Mouse (Mus musculus): ENCODE data around the gene Mgat5. TPM values are rescaled to one million over a fixed set of nuclear protein-coding genes. Genes with fewer than 3 reads are reported as not detected.

Gene Mgat5
- total and polyA plus RNA-seq, 2 experiments = 1.9 to 3.8 TPM

GRCm38 (mm10) chr1:127321638-127322037 is 116.8 kb downstream of the Mgat5 start:
- H3K4me3 ChIP-seq (ENCODE audit: insufficient read depth, low read depth, low read length) = no peak overlapping the region
- no peak for DNase-seq (ENCODE audit: extremely low read depth, low read depth, low spot score)
- no peak overlapping the region for H3K9ac ChIP-seq (ENCODE audit: low read depth, low read length)
- no peaks in the 10 kb centered on the region for H3K27me3 ChIP-seq (ENCODE audit: control insufficient read depth, insufficient read depth, low read length)
- no peak for TF ChIP-seq CTCF (IDR thresholded peaks at IDR 0.05; ENCODE audit: low read depth, low read length)
- TF ChIP-seq POLR2A (IDR thresholded peaks at IDR 0.05; ENCODE audit: extremely low read depth, insufficient read depth, low read length) = no peak
- no peaks in the 10 kb centered on the region for H3K36me3 ChIP-seq (ENCODE audit: control insufficient read depth, insufficient read depth, low read length)
- H3K4me1 ChIP-seq (ENCODE audit: control insufficient read depth, insufficient read depth, low read length) = no peaks in the 10 kb centered on the region
- H3K27ac ChIP-seq (replicated peaks; ENCODE audit: insufficient read depth, low read depth, low read length) = no peak overlapping the region
- H3K79me2 ChIP-seq (ENCODE audit: control insufficient read depth, insufficient read depth, low read length) = no peaks in the 10 kb centered on the region
- 55% methylated on average over 3 of the region's 3 CpGs for WGBS

DNA sequence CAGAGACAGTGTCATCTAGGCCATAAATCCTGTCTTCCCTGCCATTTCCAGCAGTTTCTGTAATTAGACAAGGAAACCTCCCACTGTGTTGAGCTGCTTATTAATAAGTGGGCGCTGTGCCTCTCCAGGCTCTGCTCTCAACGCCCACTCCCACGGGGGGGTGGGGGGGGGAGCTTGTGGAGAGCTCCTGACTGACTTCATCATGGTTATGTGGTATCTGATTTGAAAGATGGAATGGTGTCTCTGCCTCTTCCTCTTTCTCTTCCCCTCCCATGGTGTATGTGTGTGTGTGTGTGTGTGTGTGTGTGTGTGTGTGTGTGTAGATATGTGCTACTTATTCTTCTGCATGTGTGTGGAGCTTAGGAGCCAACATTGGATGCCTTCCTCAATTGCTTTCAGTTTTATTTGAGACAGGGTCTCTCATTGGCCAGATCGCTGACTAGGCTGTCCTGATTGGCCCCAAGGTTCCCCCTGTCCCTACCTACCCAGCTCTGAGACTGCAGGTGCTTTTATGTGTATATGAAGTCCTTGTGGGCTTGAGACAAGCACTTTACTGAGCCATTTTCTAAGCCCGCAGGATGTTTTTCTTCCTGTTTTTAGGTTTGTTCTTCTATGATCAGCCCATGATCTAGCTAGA is 117.5 kb downstream of the Mgat5 start:
- H3K27ac ChIP-seq (replicated peaks; ENCODE audit: insufficient read depth, low read depth, low read length) = no peak overlapping the region
- TF ChIP-seq POLR2A (IDR thresholded peaks at IDR 0.05; ENCODE audit: extremely low read depth, insufficient read depth, low read length) = no peak
- TF ChIP-seq CTCF (IDR thresholded peaks at IDR 0.05; ENCODE audit: low read depth, low read length) = no peak

DNA sequence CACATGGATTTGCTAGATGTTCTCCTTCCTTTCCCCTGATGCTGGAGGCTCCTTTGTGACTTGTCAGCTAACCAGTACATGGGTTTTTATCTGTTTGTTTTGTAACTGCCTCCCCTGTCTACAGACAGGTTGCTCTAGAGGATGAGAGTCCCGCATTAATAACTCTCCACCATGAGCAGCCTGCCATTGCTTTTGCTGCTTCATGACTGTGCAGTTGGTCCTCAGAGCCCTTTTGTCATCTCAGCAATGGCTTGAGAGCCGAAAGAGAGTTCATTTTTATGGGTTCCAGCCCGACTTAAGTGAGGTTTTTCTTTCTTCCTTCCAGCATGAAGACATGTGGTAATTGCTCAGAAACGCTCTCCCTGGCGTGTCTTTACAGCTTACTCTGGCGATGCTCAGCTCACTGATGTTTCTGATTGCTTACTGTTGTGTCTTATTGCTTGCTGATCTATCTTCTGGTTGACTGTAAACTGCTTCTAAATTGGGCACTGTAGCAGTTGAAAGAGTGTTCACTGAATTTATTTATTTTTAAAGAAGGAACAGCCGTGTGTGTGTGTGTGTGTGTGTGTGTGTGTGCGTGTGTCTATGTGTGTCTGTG is 120.9 kb downstream of the Mgat5 start:
- Histone ChIP-seq H3K79me2 (ENCODE audit: control insufficient read depth, insufficient read depth, low read length) (no peaks in the 10 kb centered on the region), H3K4me1 (ENCODE audit: control insufficient read depth, insufficient read depth, low read length) (no peaks in the 10 kb centered on the region), H3K27ac (replicated peaks; ENCODE audit: insufficient read depth, low read depth, low read length) (no peak overlapping the region), H3K4me3 (ENCODE audit: insufficient read depth, low read depth, low read length) (no peak overlapping the region), H3K36me3 (ENCODE audit: control insufficient read depth, insufficient read depth, low read length) (no peaks in the 10 kb centered on the region), H3K9ac (ENCODE audit: low read depth, low read length) (no peak overlapping the region), H3K27me3 (ENCODE audit: control insufficient read depth, insufficient read depth, low read length) (no peaks in the 10 kb centered on the region)
- TF ChIP-seq POLR2A (IDR thresholded peaks at IDR 0.05; ENCODE audit: extremely low read depth, insufficient read depth, low read length) = no peak
- TF ChIP-seq CTCF (IDR thresholded peaks at IDR 0.05; ENCODE audit: low read depth, low read length) = no peak
- WGBS = 93% methylated on average over 8 of the region's 8 CpGs
- no peak for DNase-seq (ENCODE audit: extremely low read depth, low read depth, low spot score)

More for the DNA sequence above, 117.5 kb downstream of the Mgat5 start:
- WGBS = 83% methylated on average over 5 of the region's 5 CpGs
- Histone ChIP-seq H3K79me2 (ENCODE audit: control insufficient read depth, insufficient read depth, low read length) (no peaks in the 10 kb centered on the region), H3K9ac (ENCODE audit: low read depth, low read length) (no peak overlapping the region), H3K27me3 (ENCODE audit: control insufficient read depth, insufficient read depth, low read length) (no peaks in the 10 kb centered on the region), H3K4me1 (ENCODE audit: control insufficient read depth, insufficient read depth, low read length) (no peaks in the 10 kb centered on the region), H3K4me3 (ENCODE audit: insufficient read depth, low read depth, low read length) (no peak overlapping the region), H3K36me3 (ENCODE audit: control insufficient read depth, insufficient read depth, low read length) (no peaks in the 10 kb centered on the region)
- no peak for DNase-seq (ENCODE audit: extremely low read depth, low read depth, low spot score)

DNA sequence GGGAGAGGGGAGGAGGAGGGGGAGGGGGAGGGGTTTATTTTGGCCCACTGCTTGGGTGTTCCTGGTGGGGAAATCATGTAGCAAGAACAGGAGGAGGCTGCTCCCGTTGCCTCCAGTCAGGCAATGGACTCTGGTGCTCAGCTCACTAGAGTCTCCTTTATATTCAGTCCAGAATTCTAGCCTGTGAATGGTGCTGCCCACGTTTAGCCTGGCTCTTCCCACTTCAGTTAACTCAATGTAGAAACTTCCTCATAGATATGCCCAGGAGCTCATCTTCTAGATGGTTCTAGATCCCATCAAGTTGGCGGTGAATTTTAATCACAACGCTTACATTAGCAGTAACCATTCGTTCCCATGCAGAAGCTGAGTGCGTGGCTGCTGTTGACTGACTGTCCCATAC is 123.0 kb downstream of the Mgat5 start:
- Histone ChIP-seq H3K27ac (replicated peaks; ENCODE audit: insufficient read depth, low read depth, low read length) (no peak overlapping the region), H3K4me3 (ENCODE audit: insufficient read depth, low read depth, low read length) (no peak overlapping the region), H3K36me3 (ENCODE audit: control insufficient read depth, insufficient read depth, low read length) (no peaks in the 10 kb centered on the region), H3K79me2 (ENCODE audit: control insufficient read depth, insufficient read depth, low read length) (no peaks in the 10 kb centered on the region), H3K27me3 (ENCODE audit: control insufficient read depth, insufficient read depth, low read length) (no peaks in the 10 kb centered on the region), H3K4me1 (ENCODE audit: control insufficient read depth, insufficient read depth, low read length) (no peaks in the 10 kb centered on the region), H3K9ac (ENCODE audit: low read depth, low read length) (no peak overlapping the region)
- TF ChIP-seq CTCF (IDR thresholded peaks at IDR 0.05; ENCODE audit: low read depth, low read length) (no peak), POLR2A (IDR thresholded peaks at IDR 0.05; ENCODE audit: extremely low read depth, insufficient read depth, low read length) (no peak)
- 92% methylated on average over 6 of the region's 6 CpGs for WGBS
- DNase-seq (ENCODE audit: extremely low read depth, low read depth, low spot score) = no peak

DNA sequence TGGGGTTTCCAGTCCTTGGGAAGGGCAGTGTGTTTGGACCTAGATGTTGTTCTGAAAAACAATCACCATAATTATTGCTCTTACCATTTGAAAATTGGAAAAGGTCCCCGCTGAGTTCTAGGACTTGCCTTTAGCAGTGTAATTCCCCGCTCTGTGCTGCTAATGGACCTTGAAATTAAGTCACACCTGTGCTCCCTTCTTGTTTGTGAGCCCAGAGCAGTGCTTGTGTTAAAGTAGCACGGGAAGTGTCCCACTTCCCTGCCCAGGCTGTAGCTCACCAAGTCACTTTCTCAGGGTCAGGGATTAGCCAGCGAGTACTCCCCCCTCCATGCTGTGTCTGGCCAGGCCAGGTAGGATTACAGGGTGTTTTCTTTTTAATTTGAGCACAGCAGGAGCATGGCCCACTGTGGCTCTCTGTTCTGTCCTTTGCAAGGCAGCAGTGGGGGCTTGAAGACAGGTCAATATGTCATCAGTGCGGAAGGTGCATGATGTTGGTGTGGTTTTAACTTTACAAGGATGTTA is 123.6 kb downstream of the Mgat5 start:
- WGBS = 80% methylated on average over 5 of the region's 5 CpGs

DNA sequence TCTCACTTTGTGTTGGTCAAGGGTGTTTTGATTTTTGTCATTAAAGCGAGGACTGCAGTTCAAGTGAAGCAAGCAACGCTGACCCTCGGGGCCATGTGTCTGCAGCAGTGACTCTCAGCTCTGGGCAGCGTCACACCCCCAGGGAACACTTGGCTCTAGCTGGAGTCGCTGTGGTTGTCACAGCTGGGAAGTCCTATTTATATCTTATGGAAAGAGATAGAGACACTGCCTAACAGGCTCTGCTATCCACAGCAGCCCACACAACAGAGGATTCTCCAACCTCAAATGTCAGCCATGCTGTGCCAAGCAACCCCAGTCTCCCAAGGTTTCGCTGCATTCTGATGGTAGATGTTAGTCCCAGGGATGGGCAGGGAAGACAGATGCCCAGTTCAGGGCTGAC is 125.0 kb downstream of the Mgat5 start:
- Histone ChIP-seq H3K9ac (ENCODE audit: low read depth, low read length) (no peak overlapping the region), H3K4me3 (ENCODE audit: insufficient read depth, low read depth, low read length) (no peak overlapping the region), H3K79me2 (ENCODE audit: control insufficient read depth, insufficient read depth, low read length) (no peaks in the 10 kb centered on the region), H3K27me3 (ENCODE audit: control insufficient read depth, insufficient read depth, low read length) (no peaks in the 10 kb centered on the region), H3K36me3 (ENCODE audit: control insufficient read depth, insufficient read depth, low read length) (no peaks in the 10 kb centered on the region), H3K4me1 (ENCODE audit: control insufficient read depth, insufficient read depth, low read length) (no peaks in the 10 kb centered on the region), H3K27ac (replicated peaks; ENCODE audit: insufficient read depth, low read depth, low read length) (no peak overlapping the region)
- DNase-seq (ENCODE audit: extremely low read depth, low read depth, low spot score) = no peak
- no peak for TF ChIP-seq CTCF (IDR thresholded peaks at IDR 0.05; ENCODE audit: low read depth, low read length)
- whole genome bisulfite sequencing = 90% methylated on average over 6 of the region's 6 CpGs

More for the DNA sequence above, 123.6 kb downstream of the Mgat5 start:
- no peaks in the 10 kb centered on the region for H3K36me3 ChIP-seq (ENCODE audit: control insufficient read depth, insufficient read depth, low read length)
- H3K9ac ChIP-seq (ENCODE audit: low read depth, low read length) = no peak overlapping the region
- H3K4me1 ChIP-seq (ENCODE audit: control insufficient read depth, insufficient read depth, low read length) = no peaks in the 10 kb centered on the region
- no peak for DNase-seq (ENCODE audit: extremely low read depth, low read depth, low spot score)
- H3K27me3 ChIP-seq (ENCODE audit: control insufficient read depth, insufficient read depth, low read length) = no peaks in the 10 kb centered on the region
- no peak for TF ChIP-seq CTCF (IDR thresholded peaks at IDR 0.05; ENCODE audit: low read depth, low read length)
- no peak for TF ChIP-seq POLR2A (IDR thresholded peaks at IDR 0.05; ENCODE audit: extremely low read depth, insufficient read depth, low read length)
- no peak overlapping the region for H3K4me3 ChIP-seq (ENCODE audit: insufficient read depth, low read depth, low read length)
- H3K27ac ChIP-seq (replicated peaks; ENCODE audit: insufficient read depth, low read depth, low read length) = no peak overlapping the region
- H3K79me2 ChIP-seq (ENCODE audit: control insufficient read depth, insufficient read depth, low read length) = no peaks in the 10 kb centered on the region

Data from liver, adult 2 months (tissue).